Mouse (Mus musculus) limb, embryonic 13.5 days (tissue): ENCODE results near the gene Otogl. TPM values are rescaled to one million over a fixed set of nuclear protein-coding genes. Genes with fewer than 3 reads are reported as not detected.

Source experiments
- ATAC-seq: fragments of 200-750 bp; cut with Nextera tagmentation; 2 replicates; pipeline ENCODE4 v1.8.0; 2017; ENCODE audit warnings: low read depth, moderate number of reproducible peaks, moderate TSS enrichment; ENCODE audit not compliant: low FRiP score
- H3K27ac ChIP-seq: fragments of 300-500 bp; sonication (generic); 2 replicates; pipeline ENCODE4 v1.5.1; 2015; ENCODE audit warnings: inconsistent platforms, mild to moderate bottlenecking, moderate library complexity
- H3K27me3 ChIP-seq: fragments of 300-500 bp; sonication (generic); 2 replicates; pipeline ENCODE4 v1.6.1; 2015; ENCODE audit warnings: mild to moderate bottlenecking, inconsistent platforms
- H3K36me3 ChIP-seq: fragments of 300-500 bp; sonication (generic); 2 replicates; pipeline ENCODE4 v1.6.1; 2015; ENCODE audit warnings: inconsistent platforms, mild to moderate bottlenecking, moderate library complexity
- H3K4me1 ChIP-seq: fragments of 300-500 bp; sonication (generic); 2 replicates; pipeline ENCODE4 v1.6.1; 2015; ENCODE audit warnings: inconsistent platforms
- H3K4me2 ChIP-seq: fragments of 300-500 bp; sonication (generic); replicated peaks from 2 replicates; pipeline ENCODE4 v1.6.1; 2015; ENCODE audit warnings: inconsistent platforms, mild to moderate bottlenecking, moderate library complexity
- H3K4me3 ChIP-seq: fragments of 300-500 bp; sonication (generic); 2 replicates; pipeline ENCODE4 v1.5.1; 2015; ENCODE audit warnings: moderate library complexity, mild to moderate bottlenecking, inconsistent platforms
- H3K9ac ChIP-seq: fragments of 300-500 bp; sonication (generic); 2 replicates; pipeline ENCODE4 v1.6.1; 2015; ENCODE audit warnings: mild to moderate bottlenecking, inconsistent platforms
- H3K9me3 ChIP-seq: fragments of 300-500 bp; sonication (generic); 2 replicates; pipeline ENCODE4 v1.6.1; 2016; ENCODE audit warnings: inconsistent platforms
- WGBS: fragments of 180-500 bp; shearing (Covaris S2); methylation state at CpG from one replicate; pipeline ENCODE4 v1.1.7; 2015; 5-methylcytosine and 5-hydroxymethylcytosine counted together
- polyA plus RNA-seq: library from polyadenylated mRNA; unstranded; fragments of >200 nt; fragmentation: Nextera tagmentation; extraction: Ambion mirVana; gene quantifications from 2 replicates; pipeline ENCODE4 v1.2.1, GENCODE M21; 2015

The Otogl gene
- polyA plus RNA-seq, 1 experiment from 2014 or later, result 0.31 TPM

DNA sequence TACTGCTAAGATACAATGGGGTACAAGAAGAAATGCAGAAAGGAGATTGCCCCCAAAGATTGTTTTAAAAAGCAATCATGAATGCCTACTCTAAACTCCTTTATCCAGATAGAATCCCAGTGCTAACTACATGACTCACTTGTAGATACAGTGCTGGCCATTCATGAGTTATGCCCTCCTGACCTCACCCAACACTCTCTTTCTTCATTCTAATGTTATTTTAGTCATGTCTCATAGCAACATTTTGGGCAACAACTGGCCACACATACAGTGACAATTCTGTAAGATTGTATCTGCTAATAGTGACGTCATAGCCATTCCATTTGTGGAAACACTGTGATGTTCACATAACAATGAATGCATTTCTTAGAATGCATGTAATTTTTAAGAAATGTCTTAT is 21.6 kb upstream of the Otogl start:
- H3K4me2 ChIP-seq, result no peak overlapping the region
- peaks cover 4% of the 10 kb centered on the region; the same call in 1 of the 2 replicates for H3K4me1 ChIP-seq
- WGBS, result 83% methylated on average over 1 of the region's 1 CpGs
- no peaks in the 10 kb centered on the region for H3K9me3 ChIP-seq
- no peaks in the 10 kb centered on the region for H3K27me3 ChIP-seq
- no peak for ATAC-seq
- H3K27ac ChIP-seq, result no peak overlapping the region
- H3K4me3 ChIP-seq, result no peak overlapping the region
- H3K9ac ChIP-seq, result no peak overlapping the region
- no peaks in the 10 kb centered on the region for H3K36me3 ChIP-seq

- no peak overlapping the region for H3K27ac ChIP-seq
- no peak overlapping the region for H3K9ac ChIP-seq
- 32% methylated on average over 9 of the region's 10 CpGs for WGBS
- peaks cover 4% of the 10 kb centered on the region; the same call in 1 of the 2 replicates for H3K4me1 ChIP-seq
- H3K4me2 ChIP-seq, result no peak overlapping the region
- H3K9me3 ChIP-seq, result no peaks in the 10 kb centered on the region
- no peaks in the 10 kb centered on the region for H3K27me3 ChIP-seq
- no peaks in the 10 kb centered on the region for H3K36me3 ChIP-seq
- H3K4me3 ChIP-seq, result no peak overlapping the region
- peak; percentile 58; the same call in 1 of the 2 replicates for ATAC-seq
Observed at GRCm38 (mm10) chr10:107931833-107932828, 20.2 kb upstream of the Otogl start.

GRCm38 (mm10) chr10:107930471-107931021 is 18.6 kb upstream of the Otogl start:
- H3K27ac ChIP-seq, result no peak overlapping the region
- H3K4me1 ChIP-seq, result peaks cover 4% of the 10 kb centered on the region; the same call in 1 of the 2 replicates
- no peaks in the 10 kb centered on the region for H3K27me3 ChIP-seq
- no peak overlapping the region for H3K4me3 ChIP-seq
- H3K4me2 ChIP-seq, result no peak overlapping the region
- H3K9me3 ChIP-seq, result no peaks in the 10 kb centered on the region
- no peak overlapping the region for H3K9ac ChIP-seq
- no peaks in the 10 kb centered on the region for H3K36me3 ChIP-seq
- ATAC-seq, result no peak; the same call in 1 of the 2 replicates
- 60% methylated on average over 7 of the region's 7 CpGs for WGBS

- peaks cover under 1% of the 10 kb centered on the region; the same call in 1 of the 2 replicates for H3K4me1 ChIP-seq
- H3K27me3 ChIP-seq, result no peaks in the 10 kb centered on the region
- H3K4me2 ChIP-seq, result no peak overlapping the region
- H3K27ac ChIP-seq, result no peak overlapping the region
- no peak overlapping the region for H3K9ac ChIP-seq
- no peaks in the 10 kb centered on the region for H3K36me3 ChIP-seq
- H3K9me3 ChIP-seq, result no peaks in the 10 kb centered on the region
- H3K4me3 ChIP-seq, result no peak overlapping the region
- no peak for ATAC-seq
Observed at GRCm38 (mm10) chr10:107925306-107925705, 13.4 kb upstream of the Otogl start.

DNA sequence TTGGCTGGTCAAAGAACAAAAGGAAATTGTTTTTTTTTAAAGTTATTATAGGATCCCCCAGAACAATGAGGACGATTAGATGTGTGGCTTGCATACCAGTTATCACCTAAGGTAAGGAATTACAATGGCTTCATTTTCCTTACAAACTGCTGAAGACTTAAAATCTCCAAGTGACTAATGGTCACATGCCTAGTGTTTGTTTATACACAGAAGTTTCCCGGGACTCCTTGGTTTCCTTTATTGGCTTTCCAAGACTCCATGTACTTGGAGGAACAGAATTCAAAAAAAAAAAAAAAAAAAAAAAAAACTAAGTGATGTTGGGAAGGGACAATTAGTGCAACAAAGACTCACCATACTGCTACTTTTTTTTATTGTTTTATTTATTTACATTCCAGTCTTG is 11.9 kb upstream of the Otogl start:
- ATAC-seq, result no peak

DNA sequence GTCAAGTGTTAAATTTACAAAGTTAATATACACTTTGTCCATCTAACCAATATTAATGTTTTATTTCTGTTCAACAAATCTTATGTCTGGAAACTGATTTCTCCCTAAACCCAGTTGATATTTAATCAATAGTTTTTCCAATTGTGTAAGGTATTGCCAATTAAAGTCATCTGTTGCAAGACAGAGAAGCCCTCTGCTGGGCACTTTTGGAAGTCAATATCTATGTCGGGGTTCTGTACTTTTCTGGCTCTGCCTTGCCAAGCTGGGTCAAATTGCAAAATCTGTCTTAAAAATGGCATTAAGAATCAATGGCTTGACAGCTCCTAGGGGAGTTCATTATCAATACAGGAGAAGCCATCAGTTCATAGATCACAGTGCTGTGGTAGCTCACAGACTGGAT is 10.8 kb upstream of the Otogl start:
- H3K4me2 ChIP-seq, result no peak overlapping the region
- WGBS, result 27% methylated on average over 1 of the region's 1 CpGs

More for the DNA sequence above, 11.9 kb upstream of the Otogl start:
- H3K4me1 ChIP-seq, result no peaks in the 10 kb centered on the region
- no peaks in the 10 kb centered on the region for H3K27me3 ChIP-seq
- H3K4me2 ChIP-seq, result no peak overlapping the region
- H3K9me3 ChIP-seq, result no peaks in the 10 kb centered on the region
- H3K36me3 ChIP-seq, result no peaks in the 10 kb centered on the region
- WGBS, result 49% methylated on average over 2 of the region's 2 CpGs
- H3K27ac ChIP-seq, result no peak overlapping the region
- H3K4me3 ChIP-seq, result no peak overlapping the region
- no peak overlapping the region for H3K9ac ChIP-seq

DNA sequence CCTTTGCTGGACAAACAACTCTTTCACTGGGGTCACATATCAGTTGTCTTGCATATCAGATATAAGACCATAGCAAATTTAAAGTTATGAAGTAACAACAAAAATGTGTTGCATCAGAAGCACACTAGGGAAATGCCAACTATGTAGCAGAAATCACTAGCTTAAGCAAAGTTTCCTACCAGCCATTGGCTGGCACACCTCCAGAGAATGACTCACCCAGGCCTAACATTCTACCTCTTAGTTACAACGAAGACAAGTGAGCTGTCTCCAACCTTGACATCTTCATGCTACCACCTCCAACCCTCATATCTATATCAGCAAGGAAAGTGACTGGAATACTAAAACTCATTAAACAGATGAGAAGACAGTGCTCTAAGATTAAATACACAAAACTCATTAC is 9.6 kb upstream of the Otogl start:
- H3K9ac ChIP-seq, result no peak overlapping the region
- no peaks in the 10 kb centered on the region for H3K27me3 ChIP-seq
- H3K27ac ChIP-seq, result no peak overlapping the region
- no peaks in the 10 kb centered on the region for H3K4me1 ChIP-seq
- ATAC-seq, result no peak
- H3K4me2 ChIP-seq, result no peak overlapping the region
- WGBS, result 54% methylated on average over 1 of the region's 1 CpGs
- no peaks in the 10 kb centered on the region for H3K36me3 ChIP-seq
- no peak overlapping the region for H3K4me3 ChIP-seq
- H3K9me3 ChIP-seq, result no peaks in the 10 kb centered on the region

More for the DNA sequence above, 10.8 kb upstream of the Otogl start:
- Histone ChIP-seq H3K9ac (no peak overlapping the region), H3K27me3 (no peaks in the 10 kb centered on the region), H3K4me1 (no peaks in the 10 kb centered on the region), H3K4me3 (no peak overlapping the region), H3K9me3 (no peaks in the 10 kb centered on the region), H3K36me3 (no peaks in the 10 kb centered on the region), H3K27ac (no peak overlapping the region)
- no peak for ATAC-seq

DNA sequence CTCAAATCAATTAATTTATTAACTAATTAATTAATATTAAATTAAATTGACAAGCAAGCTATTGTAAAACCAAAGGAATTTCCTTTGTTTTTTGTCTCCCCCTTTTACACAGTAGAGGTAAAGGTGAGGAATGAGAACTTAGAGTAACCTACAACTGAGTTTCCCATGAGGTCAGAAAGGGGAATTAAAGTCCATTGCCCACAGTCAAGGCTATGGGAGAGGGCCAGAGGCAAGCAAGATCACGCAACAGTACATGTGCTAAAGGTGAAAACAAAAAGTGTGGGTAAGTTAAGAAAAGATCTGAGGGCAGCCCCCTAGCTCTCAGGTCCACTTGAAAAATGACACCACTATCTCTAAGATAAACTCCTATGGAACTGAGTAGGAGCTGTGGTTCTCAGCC is 9.2 kb upstream of the Otogl start:
- H3K27me3 ChIP-seq, result no peaks in the 10 kb centered on the region
- H3K4me1 ChIP-seq, result no peaks in the 10 kb centered on the region
- ATAC-seq, result no peak
- WGBS, result 85% methylated on average over 1 of the region's 1 CpGs
- no peak overlapping the region for H3K27ac ChIP-seq
- no peak overlapping the region for H3K9ac ChIP-seq
- H3K36me3 ChIP-seq, result no peaks in the 10 kb centered on the region
- H3K9me3 ChIP-seq, result no peaks in the 10 kb centered on the region
- H3K4me3 ChIP-seq, result no peak overlapping the region
- H3K4me2 ChIP-seq, result no peak overlapping the region

DNA sequence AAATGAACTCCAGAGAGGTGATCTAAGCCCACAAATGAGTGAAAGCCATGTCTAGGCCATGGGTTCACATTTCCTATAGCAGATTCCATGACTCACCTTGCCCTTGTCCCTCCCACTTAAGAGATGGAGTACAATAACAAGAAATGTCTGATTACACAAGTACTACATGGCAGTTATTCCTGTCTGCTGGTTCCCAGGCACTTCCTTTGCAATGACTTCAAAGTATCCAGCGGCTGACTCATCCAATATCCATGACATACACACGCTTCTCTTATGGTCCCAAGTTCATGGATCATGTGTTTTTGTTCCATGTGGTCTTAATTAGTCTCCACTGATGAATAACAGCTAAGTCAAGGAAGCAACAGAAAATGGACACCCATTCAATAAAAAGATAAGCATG is 1.1 kb upstream of the Otogl start:
- no peaks in the 10 kb centered on the region for H3K36me3 ChIP-seq
- peaks cover 3% of the 10 kb centered on the region for H3K9me3 ChIP-seq
- ATAC-seq, result no peak
- 76% methylated on average over 2 of the region's 2 CpGs for WGBS
- H3K4me3 ChIP-seq, result no peak overlapping the region
- H3K27ac ChIP-seq, result no peak overlapping the region
- no peaks in the 10 kb centered on the region for H3K4me1 ChIP-seq
- no peak overlapping the region for H3K9ac ChIP-seq
- no peaks in the 10 kb centered on the region for H3K27me3 ChIP-seq
- no peak overlapping the region for H3K4me2 ChIP-seq

DNA sequence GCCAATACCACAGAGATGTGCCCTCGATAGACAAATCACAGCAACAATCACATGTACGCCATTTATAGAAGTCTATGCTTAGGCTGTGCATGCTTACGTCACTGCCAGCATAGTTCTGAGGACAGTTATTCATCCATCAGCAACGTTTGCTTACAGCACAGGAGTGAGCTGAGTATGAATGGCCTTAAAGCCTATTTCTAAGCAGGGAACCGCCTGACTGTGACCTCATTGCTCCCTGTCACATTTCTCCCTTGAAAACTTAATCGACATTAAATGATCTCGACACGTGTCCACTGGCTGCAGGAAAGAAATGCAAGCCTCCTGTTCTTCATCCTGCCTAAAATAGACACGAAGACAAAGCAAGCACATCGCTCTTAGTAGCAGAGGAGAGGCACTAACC is 5.5 kb downstream of the Otogl start:
- H3K9ac ChIP-seq, result no peak overlapping the region
- no peak overlapping the region for H3K27ac ChIP-seq
- no peak overlapping the region for H3K4me3 ChIP-seq
- H3K27me3 ChIP-seq, result no peaks in the 10 kb centered on the region
- H3K4me1 ChIP-seq, result no peaks in the 10 kb centered on the region
- peaks cover 7% of the 10 kb centered on the region for H3K9me3 ChIP-seq
- ATAC-seq, result no peak
- WGBS, result 81% methylated on average over 10 of the region's 10 CpGs
- no peak overlapping the region for H3K4me2 ChIP-seq
- no peaks in the 10 kb centered on the region for H3K36me3 ChIP-seq

DNA sequence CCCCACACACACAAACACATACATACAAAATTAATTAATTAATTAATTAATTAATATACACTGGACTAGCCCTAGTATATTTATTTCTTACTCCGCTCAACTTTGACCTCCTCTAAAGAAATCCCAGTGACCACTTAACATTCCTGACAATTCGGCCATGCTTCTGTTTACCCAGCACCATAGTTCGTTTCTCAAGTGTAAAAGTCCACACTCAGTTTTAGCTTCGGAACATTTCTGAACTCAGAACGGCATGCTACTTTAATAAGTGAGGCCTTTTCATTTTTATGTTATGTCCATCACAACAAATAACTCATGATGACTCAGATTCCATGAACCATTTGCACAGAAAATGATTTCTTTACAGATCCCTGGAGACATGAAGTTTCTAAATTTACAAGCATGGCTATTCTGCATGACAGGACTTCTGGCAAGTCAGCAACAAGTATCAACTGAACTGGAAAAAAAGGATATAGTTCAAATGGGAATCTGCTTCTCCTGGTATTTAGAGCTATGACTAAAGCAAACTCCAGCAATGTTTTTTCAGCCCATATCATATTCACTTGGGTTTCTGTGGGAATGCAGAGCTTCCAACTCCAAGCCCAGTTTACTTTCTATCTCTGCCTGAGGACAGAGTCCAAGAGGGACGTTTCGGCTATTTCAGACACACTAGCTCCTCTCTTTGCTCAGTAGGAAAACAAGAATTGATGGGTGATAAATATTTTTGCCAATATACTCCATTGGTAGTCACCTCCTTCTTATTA is 6.5 kb downstream of the Otogl start:
- Histone ChIP-seq H3K36me3 (no peaks in the 10 kb centered on the region), H3K9ac (no peak overlapping the region), H3K4me2 (no peak overlapping the region), H3K4me1 (no peaks in the 10 kb centered on the region), H3K27me3 (no peaks in the 10 kb centered on the region), H3K9me3 (peaks cover 7% of the 10 kb centered on the region), H3K4me3 (no peak overlapping the region), H3K27ac (no peak overlapping the region)
- WGBS, result 72% methylated on average over 7 of the region's 7 CpGs
- 0 out of 2 replicates have a peak, but pooled peaks have one; percentile 37 for ATAC-seq

- no peaks in the 10 kb centered on the region for H3K27me3 ChIP-seq
- no peak overlapping the region for H3K4me2 ChIP-seq
- no peaks in the 10 kb centered on the region for H3K4me1 ChIP-seq
- no peak for ATAC-seq
- 72% methylated on average over 8 of the region's 8 CpGs for WGBS
- H3K36me3 ChIP-seq, result no peaks in the 10 kb centered on the region
- H3K4me3 ChIP-seq, result no peak overlapping the region
- no peak overlapping the region for H3K9ac ChIP-seq
- 0 out of 2 replicates have a peak, but pooled peaks cover 3% of the 10 kb centered on the region for H3K9me3 ChIP-seq
- no peak overlapping the region for H3K27ac ChIP-seq
Observed at GRCm38 (mm10) chr10:107901958-107902357, 10.0 kb downstream of the Otogl start.
